Mouse (Mus musculus): ENCODE data around the gene Glis1. TPM values are rescaled to one million over a fixed set of nuclear protein-coding genes. Genes with fewer than 3 reads are reported as not detected.

The Glis1 gene
- total and polyA plus RNA-seq, 2 experiments from 2014 or later: 0.11 TPM; not detected in 1

DNA sequence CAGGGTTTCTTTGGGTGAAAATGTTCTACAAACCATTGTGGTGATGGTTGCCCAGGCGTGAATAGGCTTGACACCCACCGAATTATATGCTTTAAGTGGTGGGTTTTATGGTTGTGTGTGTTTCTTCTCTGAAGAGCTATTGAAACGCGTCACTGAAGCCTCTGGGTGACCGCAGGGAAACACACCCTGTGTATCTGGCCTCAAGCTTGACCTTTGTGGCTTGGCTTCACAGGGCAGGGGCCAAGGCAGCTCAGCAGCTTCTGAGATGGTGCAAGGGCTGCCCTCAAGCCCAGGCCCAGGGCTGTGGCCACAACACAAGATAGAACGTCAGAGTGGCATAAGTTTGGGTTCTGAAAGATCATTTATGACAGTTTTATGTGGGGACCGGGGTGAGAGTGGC is 167.9 kb downstream of the Glis1 start:
- Histone ChIP-seq H3K9me3 (replicated peaks; ENCODE audit: control insufficient read depth, low read length) (no peaks in the 10 kb centered on the region), H3K36me3 (replicated peaks; ENCODE audit: control insufficient read depth, insufficient read depth, low read length) (no peaks in the 10 kb centered on the region), H3K4me3 (ENCODE audit: low read depth, low read length) (no peak overlapping the region), H3K4me1 (ENCODE audit: control insufficient read depth, insufficient read depth) (peaks cover 11% of the 10 kb centered on the region), H3K27me3 (ENCODE audit: control insufficient read depth, insufficient read depth, low read length) (peaks cover 12% of the 10 kb centered on the region; the same call in 1 of the 2 replicates), H3K27ac (ENCODE audit: low read depth) (no peak overlapping the region), H3K9ac (replicated peaks; ENCODE audit: low read depth, low read length) (no peak overlapping the region), H3K4me2 (ENCODE audit: low read depth, low read length) (no peak overlapping the region)
- 86% methylated on average over 7 of the region's 7 CpGs for WGBS
- TF ChIP-seq CTCF (IDR thresholded peaks at IDR 0.05; ENCODE audit: low read depth): no peak
- no peak for TF ChIP-seq EP300 (IDR thresholded peaks at IDR 0.05; ENCODE audit: low read depth)
- no peak for ATAC-seq (ENCODE audit: insufficient read depth, low read depth)
- DNase-seq (ENCODE audit: low spot score): no peak

DNA sequence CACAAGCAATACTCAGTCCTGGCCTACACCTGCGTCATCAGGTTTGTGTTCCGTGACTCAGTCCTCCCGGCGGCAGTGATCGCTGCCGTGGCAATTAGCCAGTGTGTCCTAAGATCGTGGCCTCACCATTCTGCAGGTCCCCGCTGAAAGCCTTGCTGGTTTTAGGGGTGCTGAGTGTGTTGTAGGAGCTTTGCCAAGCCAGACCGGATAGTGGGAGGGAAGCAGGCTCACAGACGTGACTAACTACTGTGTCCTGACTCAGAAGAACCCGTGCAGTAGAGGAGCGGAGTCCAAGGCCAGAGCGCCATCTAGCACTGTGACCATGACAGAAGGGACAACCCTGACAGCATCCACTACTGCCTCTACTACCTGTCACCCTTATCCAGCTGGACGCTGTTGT is 168.4 kb downstream of the Glis1 start:
- DNase-seq (ENCODE audit: low spot score): no peak
- Histone ChIP-seq H3K4me2 (ENCODE audit: low read depth, low read length) (no peak overlapping the region), H3K36me3 (replicated peaks; ENCODE audit: control insufficient read depth, insufficient read depth, low read length) (no peaks in the 10 kb centered on the region), H3K9ac (replicated peaks; ENCODE audit: low read depth, low read length) (no peak overlapping the region), H3K4me1 (ENCODE audit: control insufficient read depth, insufficient read depth) (peaks cover 6% of the 10 kb centered on the region; the same call in 1 of the 2 replicates), H3K9me3 (replicated peaks; ENCODE audit: control insufficient read depth, low read length) (no peaks in the 10 kb centered on the region), H3K27ac (ENCODE audit: low read depth) (no peak overlapping the region), H3K27me3 (ENCODE audit: control insufficient read depth, insufficient read depth, low read length) (peaks cover 12% of the 10 kb centered on the region; the same call in 1 of the 2 replicates), H3K4me3 (ENCODE audit: low read depth, low read length) (no peak overlapping the region)
- TF ChIP-seq CTCF (IDR thresholded peaks at IDR 0.05; ENCODE audit: low read depth) (peak; percentile 24), EP300 (IDR thresholded peaks at IDR 0.05; ENCODE audit: low read depth) (no peak)
- ATAC-seq (ENCODE audit: insufficient read depth, low read depth): 0 out of 2 replicates have a peak, but pooled peaks have one; percentile 33
- whole genome bisulfite sequencing: 65% methylated on average over 14 of the region's 14 CpGs

DNA sequence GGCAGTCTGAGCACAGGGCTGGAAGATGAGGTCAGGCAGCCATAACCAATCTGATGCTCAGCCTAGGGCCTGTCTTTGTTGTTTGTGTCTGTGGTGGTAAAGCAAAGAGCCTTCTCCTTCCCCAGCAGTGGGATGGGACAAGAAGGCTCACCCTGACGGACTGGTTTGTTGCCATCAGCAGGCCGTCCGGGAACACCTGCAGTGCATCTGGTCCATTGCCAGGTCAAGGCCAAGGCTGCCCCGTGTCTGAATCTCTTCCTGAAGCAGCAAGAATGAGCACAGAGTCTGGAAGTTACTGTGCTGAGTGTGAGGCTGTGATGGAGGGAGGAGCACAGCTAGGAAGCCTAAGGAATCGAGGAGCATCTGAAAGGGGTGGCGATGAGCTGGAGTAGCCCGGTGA is 168.8 kb downstream of the Glis1 start:
- peaks cover 12% of the 10 kb centered on the region; the same call in 1 of the 2 replicates for H3K27me3 ChIP-seq (ENCODE audit: control insufficient read depth, insufficient read depth, low read length)
- no peak overlapping the region for H3K27ac ChIP-seq (ENCODE audit: low read depth)
- 66% methylated on average over 7 of the region's 7 CpGs for WGBS

DNA sequence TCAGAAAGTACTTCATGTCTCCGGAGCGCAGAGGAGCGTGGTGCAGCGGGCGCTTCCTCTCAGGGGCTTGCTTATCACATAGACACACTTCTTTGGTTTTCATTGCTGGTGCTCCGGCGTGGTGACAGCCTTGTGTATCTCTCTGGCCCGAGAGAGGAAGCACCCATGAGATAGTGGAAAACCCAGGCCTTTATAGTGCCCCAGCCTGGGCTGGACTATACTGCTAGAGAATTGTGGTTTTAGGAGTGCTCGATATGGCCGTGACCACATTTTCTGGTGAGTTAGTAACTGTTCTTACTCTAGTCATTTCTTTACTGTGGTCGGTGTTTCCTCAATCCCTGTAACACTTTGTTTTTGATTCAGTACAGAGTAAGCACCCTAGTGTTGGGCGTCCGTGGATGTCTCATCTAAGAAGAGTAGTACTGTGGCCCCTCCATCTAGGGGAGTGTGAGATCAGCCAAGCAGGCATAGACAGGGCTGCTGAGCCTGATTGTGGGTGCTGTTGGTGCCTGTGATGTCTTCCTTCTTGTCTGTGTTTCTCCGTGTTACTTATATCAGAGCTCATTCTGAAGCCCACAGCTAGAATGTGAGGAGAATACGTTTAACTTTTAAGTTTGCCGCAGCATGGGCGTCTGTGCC is 171.7 kb downstream of the Glis1 start:
- no peak overlapping the region for H3K4me2 ChIP-seq (ENCODE audit: low read depth, low read length)
- TF ChIP-seq EP300 (IDR thresholded peaks at IDR 0.05; ENCODE audit: low read depth): no peak
- no peak for TF ChIP-seq CTCF (IDR thresholded peaks at IDR 0.05; ENCODE audit: low read depth)
- 44% methylated on average over 17 of the region's 17 CpGs for WGBS

More for the DNA sequence above, 168.8 kb downstream of the Glis1 start:
- Histone ChIP-seq H3K9ac (replicated peaks; ENCODE audit: low read depth, low read length) (no peak overlapping the region), H3K36me3 (replicated peaks; ENCODE audit: control insufficient read depth, insufficient read depth, low read length) (no peaks in the 10 kb centered on the region), H3K9me3 (replicated peaks; ENCODE audit: control insufficient read depth, low read length) (no peaks in the 10 kb centered on the region), H3K4me2 (ENCODE audit: low read depth, low read length) (no peak overlapping the region), H3K4me1 (ENCODE audit: control insufficient read depth, insufficient read depth) (0 out of 2 replicates have a peak, but pooled peaks cover 2% of the 10 kb centered on the region), H3K4me3 (ENCODE audit: low read depth, low read length) (no peak overlapping the region)
- DNase-seq (ENCODE audit: low spot score) (no peak), ATAC-seq (ENCODE audit: insufficient read depth, low read depth) (no peak)
- no peak for TF ChIP-seq CTCF (IDR thresholded peaks at IDR 0.05; ENCODE audit: low read depth)
- TF ChIP-seq EP300 (IDR thresholded peaks at IDR 0.05; ENCODE audit: low read depth): no peak

DNA sequence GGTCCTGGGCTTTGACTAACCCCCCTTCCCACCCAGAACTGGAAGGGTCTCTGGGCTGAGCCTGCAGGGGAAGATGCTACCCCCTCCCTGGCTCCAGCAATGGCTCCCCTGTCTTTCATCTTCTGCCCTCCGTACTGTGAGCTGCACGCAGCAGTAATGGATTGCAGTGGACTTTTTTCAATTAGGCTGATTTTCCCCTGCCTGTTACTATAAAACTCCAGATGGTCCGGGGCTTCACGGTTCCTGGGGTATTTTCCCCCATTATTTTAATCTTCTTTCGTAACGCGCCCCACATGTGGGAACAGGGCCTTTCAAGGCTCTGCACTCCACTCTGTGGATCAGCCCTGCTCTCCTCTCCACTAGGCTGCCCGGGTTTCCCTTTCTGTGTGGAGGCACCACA is 175.4 kb downstream of the Glis1 start:
- H3K4me3 ChIP-seq (ENCODE audit: low read depth, low read length): no peak overlapping the region
- no peaks in the 10 kb centered on the region for H3K36me3 ChIP-seq (replicated peaks; ENCODE audit: control insufficient read depth, insufficient read depth, low read length)
- ATAC-seq (ENCODE audit: insufficient read depth, low read depth): no peak
- no peak overlapping the region for H3K4me2 ChIP-seq (ENCODE audit: low read depth, low read length)
- H3K27ac ChIP-seq (ENCODE audit: low read depth): no peak overlapping the region
- no peak overlapping the region for H3K9ac ChIP-seq (replicated peaks; ENCODE audit: low read depth, low read length)
- peaks cover 12% of the 10 kb centered on the region; the same call in 1 of the 2 replicates for H3K27me3 ChIP-seq (ENCODE audit: control insufficient read depth, insufficient read depth, low read length)
- H3K4me1 ChIP-seq (ENCODE audit: control insufficient read depth, insufficient read depth): no peaks in the 10 kb centered on the region
- H3K9me3 ChIP-seq (replicated peaks; ENCODE audit: control insufficient read depth, low read length): no peaks in the 10 kb centered on the region
- 90% methylated on average over 8 of the region's 8 CpGs for WGBS
- TF ChIP-seq CTCF (IDR thresholded peaks at IDR 0.05; ENCODE audit: low read depth) (no peak), EP300 (IDR thresholded peaks at IDR 0.05; ENCODE audit: low read depth) (no peak)
- no peak for DNase-seq (ENCODE audit: low spot score)

More for the DNA sequence above, 171.7 kb downstream of the Glis1 start:
- ATAC-seq (ENCODE audit: insufficient read depth, low read depth) (no peak), DNase-seq (ENCODE audit: low spot score) (no peak)
- Histone ChIP-seq H3K36me3 (replicated peaks; ENCODE audit: control insufficient read depth, insufficient read depth, low read length) (no peaks in the 10 kb centered on the region), H3K27me3 (ENCODE audit: control insufficient read depth, insufficient read depth, low read length) (peaks cover 12% of the 10 kb centered on the region; the same call in 1 of the 2 replicates), H3K27ac (ENCODE audit: low read depth) (no peak overlapping the region), H3K9ac (replicated peaks; ENCODE audit: low read depth, low read length) (no peak overlapping the region), H3K4me3 (ENCODE audit: low read depth, low read length) (no peak overlapping the region), H3K4me1 (ENCODE audit: control insufficient read depth, insufficient read depth) (no peaks in the 10 kb centered on the region), H3K9me3 (replicated peaks; ENCODE audit: control insufficient read depth, low read length) (no peaks in the 10 kb centered on the region)

Measured in heart, postnatal 0 days (tissue).